Mouse (Mus musculus) left cerebral cortex, postnatal 36 days (tissue): ENCODE measurements at regions not wholly inside any gene's neighbourhood (a gene's known extent, or its start where the extent isn't known, plus 50 kb on each side); places are given as distances from the start of the nearest gene placed in this dataset.
A peak's percentile ranks its signal among the peaks of the same experiment; 100 is the strongest.

Experiments
- DNase-seq, 2 experiments: peaks; one replicate each; pipeline ENCODE4 v3.0.0; 2021 to 2022; ENCODE audit warnings: low spot score in 2 of 2, mixed read lengths in 1 of 2
- intact Hi-C: fragments of 180-260 bp; cut with DNase I; formaldehyde crosslinking; loops from one replicate; pipeline ENCODE4 v1.15.1; 2025

- intact Hi-C loops, result loop anchor here (5.0 kb wide), 2 partner anchors 85 to 105 kb away; no protein-coding TSS in a partner anchor
- peak; percentile 56 to 61 for DNase-seq
These were observed 71.0 kb upstream of the Dlg1 start for GRCm38 (mm10) chr16:31592014-31592871.

GRCm38 (mm10) chr16:31592973-31593683 is 70.1 kb upstream of the Dlg1 start:
- intact Hi-C loops, result loop anchor here (5.0 kb wide), 2 partner anchors 86 to 104 kb away; no protein-coding TSS in a partner anchor
- peak; percentile 49 to 58 for DNase-seq

GRCm38 (mm10) chr16:31597965-31598364 is 65.3 kb upstream of the Dlg1 start:
- DNase-seq, result no peak
- intact Hi-C loops, result no loop called here

GRCm38 (mm10) chr16:31598409-31598988 is 64.7 kb upstream of the Dlg1 start:
- intact Hi-C loops, result no loop called here
- DNase-seq, result peak; percentile 64 to 74

GRCm38 (mm10) chr16:31598989-31599421 is 64.2 kb upstream of the Dlg1 start:
- intact Hi-C loops, result no loop called here
- DNase-seq, result no peak

- no peak for DNase-seq
- intact Hi-C loops, result no loop called here
These were observed 62.0 kb upstream of the Dlg1 start for GRCm38 (mm10) chr16:31601278-31601677.

- no peak for DNase-seq
- intact Hi-C loops, result no loop called here
These were observed 60.1 kb upstream of the Dlg1 start for GRCm38 (mm10) chr16:31603185-31603584.

GRCm38 (mm10) chr16:31606389-31607177 is 56.7 kb upstream of the Dlg1 start:
- no peak for DNase-seq
- intact Hi-C loops, result no loop called here

GRCm38 (mm10) chr16:31608964-31609363 is 54.3 kb upstream of the Dlg1 start:
- DNase-seq, result no peak
- intact Hi-C loops, result no loop called here

- intact Hi-C loops, result no loop called here
- no peak for DNase-seq
These were observed 53.7 kb upstream of the Dlg1 start for GRCm38 (mm10) chr16:31609394-31610172.
